Mouse (Mus musculus) adrenal gland, adult 18-20 months (tissue): Measurements from ENCODE around the gene Mdm2. TPM values are rescaled to one million over a fixed set of nuclear protein-coding genes. Genes with fewer than 3 reads are reported as not detected.

Experiments
- DNase-seq, 2 experiments: peaks; one replicate each; pipeline ENCODE4 v3.0.0; 2021 to 2022; ENCODE audit warnings: low spot score in 2 of 2
- total RNA-seq, 2 experiments: library from RNA; stranded (reverse); gene quantifications; 1 replicate in 1 of 2; 2 replicates in 1 of 2; pipeline ENCODE4 v1.2.3; 2021

Gene Mdm2
- total RNA-seq, 2 experiments from 2014 or later: 48.2 to 54.8 TPM

DNA sequence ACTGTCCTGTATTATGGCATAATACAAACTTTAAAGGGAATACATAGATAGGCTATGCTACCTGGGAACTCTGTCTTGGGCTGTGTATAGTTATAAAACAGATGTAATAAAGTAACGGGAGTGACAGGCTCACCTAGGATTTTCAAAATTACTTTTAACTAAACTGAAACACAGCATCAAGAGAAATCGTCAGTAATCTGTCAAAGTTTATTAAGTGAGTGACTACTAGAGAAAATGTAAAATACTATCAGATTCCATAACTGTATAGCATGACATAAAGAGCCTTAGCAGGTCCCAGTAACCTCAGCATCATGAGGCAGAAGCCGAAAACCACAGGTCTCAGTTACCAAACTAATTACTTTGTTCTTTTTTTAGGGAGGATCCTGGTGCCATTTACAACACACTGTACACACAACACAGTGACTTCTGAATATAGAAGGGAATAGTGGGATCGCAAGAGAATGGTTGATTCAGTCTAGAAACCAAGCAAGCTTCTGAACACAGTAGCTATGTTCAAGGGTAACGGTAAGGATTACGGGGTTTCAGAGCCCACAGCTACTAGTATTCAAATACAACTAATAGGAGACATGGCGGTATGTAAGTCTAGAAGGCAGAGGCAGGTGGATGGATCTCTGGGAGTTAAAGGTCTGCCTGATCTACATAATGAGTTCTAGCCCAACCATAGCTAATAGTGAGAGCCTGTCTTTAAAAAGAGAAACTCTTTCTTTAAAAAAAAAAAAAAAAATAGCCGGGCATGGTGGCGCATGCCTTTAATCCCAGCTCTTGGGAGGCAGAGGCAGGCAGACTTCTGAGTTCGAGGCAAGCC lies 12.0 kb downstream of the Mdm2 start:
- DNase-seq: no peak

DNA sequence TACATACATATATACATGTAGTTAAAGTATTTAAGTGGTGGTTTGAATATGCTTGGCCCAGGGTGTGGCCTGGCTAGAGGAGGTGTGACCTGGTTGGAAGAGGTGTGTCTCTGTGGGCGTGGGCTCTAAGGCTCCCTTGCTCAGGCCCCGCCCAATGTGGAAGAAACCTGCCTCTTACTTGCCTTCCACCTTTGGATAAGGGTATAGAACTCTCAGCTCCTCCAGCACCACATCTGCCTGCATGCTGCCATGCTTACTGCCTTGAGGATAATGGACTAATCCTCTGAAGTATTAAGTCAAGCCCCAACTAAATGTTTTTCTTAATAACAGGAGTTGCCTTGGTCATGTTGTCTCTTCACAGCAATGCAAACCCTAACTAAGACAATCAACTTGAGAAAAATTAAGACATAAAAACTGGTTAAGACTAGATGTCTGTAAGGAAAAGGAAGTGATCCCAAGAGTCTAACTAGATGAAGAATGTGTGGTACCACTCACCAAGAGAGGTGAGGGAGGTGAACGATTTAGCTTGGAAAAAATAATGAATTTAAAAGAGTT lies 12.9 kb downstream of the Mdm2 start:
- no peak for DNase-seq

DNA sequence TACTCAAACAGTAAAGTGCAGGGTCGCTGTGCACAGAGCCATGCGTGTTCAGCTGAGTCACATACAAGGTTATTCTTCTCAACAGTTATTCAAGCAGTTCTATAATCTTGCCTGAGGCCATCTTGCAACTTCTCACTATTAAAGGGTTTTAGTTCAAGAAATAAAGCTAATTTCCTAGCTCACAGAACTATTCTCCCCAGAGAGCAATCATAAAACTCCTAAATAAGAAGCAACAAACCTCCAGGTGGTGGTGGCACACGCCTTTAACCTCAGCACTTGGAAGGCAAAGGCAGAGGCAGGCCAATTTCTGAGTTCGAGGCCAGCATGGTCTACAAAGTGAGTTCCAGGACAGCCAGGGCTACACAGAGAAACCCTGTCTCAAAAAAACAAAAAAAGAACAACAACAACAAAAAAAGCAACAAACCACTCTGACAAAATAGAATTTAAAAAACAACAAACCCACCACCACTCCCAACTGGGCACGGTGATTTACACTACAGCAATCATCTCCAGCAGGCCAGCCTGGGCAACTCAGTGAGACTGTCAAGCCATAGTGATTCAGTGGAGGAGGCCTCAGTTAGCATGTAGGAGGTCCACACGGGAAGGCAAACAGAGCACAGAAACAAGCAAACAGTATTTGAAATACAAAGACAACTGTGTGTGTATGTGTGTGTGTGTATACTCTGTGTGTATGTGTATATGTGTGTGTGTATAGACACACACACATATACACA lies 13.6 kb downstream of the Mdm2 start:
- DNase-seq: no peak

DNA sequence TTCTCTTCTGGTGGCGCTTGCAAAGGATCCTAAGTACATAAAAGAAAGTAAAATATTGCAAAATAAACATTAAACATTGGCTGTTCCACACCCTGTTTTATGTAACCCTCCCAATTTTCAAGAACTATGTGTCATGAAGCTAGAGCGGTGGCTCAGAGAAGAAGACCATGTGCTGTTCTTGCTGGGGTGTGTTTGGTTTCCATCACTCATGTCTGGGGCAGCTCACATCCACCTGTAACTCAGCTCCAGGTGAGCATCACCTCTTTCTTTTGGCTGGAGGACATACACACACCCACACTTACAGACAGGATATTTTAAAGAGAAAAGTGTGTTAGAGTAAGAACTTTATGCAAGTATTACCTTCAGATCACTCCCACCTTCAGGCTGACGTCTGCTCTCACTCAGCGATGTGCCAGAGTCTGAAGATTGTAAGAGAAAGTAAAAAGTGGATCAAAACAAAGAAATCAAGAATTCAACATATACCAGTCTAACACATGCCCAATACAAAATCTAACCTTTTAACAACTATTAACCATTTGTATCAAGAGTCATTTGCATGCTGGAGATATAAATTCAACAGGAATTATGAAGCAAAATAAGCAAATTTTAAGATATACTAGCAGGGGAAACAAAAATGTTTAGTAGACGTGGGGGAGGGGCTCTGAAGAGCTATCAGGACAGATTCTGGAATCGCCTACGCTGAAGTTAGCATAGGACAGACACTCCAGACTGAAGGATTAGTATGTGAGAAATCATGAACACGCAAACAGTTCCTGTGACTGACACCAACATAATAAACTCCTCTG lies 14.3 kb downstream of the Mdm2 start:
- DNase-seq: no peak

DNA sequence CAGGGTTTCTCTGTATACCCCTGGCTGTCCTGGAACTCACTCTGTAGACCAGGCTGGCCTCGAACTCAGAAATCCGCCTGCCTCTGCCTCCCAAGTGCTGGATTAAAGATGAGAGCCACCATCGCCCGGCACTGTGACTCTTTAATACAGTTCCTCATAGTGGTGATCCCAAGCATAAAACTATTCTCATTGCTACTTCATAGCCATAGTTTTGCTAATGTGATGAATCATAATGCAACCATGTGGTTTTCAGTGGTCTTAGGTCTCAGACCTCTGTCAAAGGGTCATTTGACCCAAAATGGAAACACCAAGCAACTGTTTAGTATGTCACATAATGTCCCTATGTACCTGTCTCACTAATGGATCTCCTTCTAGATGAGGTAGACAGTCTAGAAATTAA lies 15.0 kb downstream of the Mdm2 start:
- no peak for DNase-seq

DNA sequence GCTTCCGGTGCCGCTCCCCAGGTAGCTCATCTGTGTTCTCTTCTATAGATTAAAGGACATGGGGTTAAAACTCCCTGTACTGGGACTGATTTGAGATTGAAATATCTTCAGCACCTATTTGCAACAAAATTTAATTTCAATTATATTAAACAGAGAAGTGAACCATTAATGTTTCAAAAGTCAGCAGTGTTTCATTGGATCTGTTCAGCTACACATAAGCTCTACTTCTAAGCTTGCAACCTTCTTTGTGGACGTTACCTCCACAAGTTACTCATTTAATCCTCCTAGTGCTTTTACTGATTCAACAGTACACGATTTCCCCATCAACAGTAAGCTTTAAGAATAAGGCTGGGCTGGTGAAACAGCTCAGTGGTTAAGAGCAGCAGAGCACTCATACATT lies 15.5 kb downstream of the Mdm2 start:
- no peak for DNase-seq

DNA sequence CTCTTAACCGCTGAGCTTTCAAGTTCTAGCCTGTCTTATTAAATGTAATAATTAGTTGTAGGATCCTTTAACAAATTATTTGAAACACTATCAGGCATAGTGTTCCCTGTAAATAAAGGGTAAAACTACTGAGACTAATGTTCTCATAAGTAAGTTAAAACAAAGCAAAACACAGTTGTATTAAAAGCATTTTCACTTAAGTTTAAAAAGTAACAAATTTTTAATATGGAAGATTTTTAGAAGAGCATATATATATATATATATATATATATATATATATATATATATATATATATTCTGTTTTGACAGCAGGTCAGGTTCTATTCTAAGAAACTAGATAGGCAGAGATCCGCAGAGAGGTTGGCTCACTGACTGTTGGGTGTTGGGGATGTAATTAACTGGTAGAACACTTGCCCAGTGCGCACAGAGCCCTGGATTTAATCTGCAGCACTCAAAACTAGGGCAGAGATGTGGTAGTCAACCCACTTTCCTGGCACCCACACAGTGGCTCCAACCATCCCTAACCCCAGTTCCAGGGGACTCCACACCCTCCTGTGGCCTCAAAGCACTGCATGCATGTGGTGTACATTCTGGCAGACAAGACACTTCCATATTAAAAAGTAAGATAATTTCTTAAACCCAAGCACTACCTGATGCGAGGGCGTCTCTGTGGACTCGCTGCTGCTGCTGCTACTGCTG lies 16.2 kb downstream of the Mdm2 start:
- no peak for DNase-seq

DNA sequence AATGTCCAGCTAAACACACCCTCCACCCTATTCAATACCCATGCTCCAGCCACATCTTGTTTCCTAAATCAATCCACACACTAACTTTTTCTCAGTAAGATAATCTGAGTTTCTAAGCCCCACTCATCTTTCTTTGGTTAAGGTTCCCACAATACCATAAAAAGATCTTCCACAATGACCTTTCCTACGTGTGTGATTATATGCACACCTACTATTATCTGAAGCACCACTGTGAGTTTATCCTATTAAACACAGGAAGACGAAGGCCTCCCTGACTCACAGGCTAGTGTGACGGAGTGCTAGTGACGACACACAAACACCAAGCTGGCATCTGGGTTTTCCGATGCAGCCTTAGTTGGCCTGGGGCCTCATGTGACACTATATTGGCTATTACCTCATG lies 17.6 kb downstream of the Mdm2 start:
- DNase-seq: no peak

DNA sequence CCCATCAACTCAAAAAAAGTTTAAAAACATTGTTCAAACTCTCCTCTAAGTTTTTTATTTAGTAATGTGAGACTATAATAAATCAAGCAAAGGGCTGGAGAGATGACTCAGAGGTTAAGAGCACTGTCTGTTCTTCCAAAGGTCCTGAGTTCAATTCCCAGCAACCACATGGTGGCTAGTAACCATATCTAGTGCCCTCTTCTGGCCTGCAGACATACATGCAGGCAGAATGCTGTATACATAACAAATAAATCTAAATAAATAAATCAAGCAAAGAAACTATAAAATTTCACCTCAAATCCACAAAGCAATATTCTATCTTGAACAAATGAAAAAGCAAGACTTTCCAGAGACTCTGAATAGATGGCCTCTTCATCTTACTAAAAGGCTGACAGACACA lies 18.4 kb downstream of the Mdm2 start:
- DNase-seq: no peak

DNA sequence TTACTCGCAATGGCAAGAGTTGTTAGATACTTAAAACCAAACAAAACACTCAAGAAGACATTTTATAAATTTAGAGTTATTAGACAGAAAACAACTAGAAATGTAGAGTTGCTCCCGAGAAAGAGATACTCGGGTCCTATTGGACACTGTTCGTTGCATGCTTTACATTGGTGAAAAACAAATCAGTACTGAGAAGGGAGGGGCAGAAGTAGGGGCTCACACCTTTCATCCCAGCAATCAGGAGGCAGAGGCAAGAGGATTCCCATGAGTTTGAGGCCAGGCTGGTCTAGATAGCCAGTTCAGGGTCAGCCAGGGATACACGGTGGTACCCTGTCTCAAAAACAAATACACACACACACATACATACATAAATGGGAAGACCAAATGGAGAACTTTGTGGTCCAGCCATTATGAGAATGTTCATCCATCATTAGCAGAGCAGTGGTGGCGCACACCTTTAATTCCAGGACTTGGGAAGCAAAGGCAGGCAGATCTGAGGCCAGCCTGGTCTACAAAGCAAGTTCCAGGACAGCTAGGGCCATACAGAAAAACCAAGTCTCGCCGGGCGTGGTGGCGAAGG lies 19.1 kb downstream of the Mdm2 start:
- no peak for DNase-seq

DNA sequence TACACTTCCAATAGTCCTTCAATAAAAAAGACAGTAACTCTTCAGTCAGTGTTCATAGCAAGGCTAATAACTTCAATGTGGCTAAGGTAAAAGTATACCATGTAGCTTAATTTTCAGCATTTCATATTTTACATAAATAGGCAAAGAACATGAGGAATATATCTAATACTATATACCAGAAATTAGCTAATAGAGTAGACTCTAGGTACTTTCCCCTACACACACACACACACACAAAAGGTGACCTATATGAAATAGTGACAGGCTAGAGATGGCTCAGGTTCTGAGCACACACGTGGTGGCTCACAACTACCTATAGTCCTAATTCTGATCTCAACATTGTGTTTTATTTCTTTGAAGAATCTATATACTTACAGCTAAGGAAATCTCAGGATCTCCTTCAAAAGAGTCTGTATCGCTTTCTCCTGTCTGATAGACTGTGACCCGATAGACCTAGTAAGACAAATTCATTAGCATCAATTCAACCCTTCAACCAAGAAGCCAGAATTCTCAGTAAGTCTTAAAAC lies 19.7 kb downstream of the Mdm2 start:
- no peak for DNase-seq

DNA sequence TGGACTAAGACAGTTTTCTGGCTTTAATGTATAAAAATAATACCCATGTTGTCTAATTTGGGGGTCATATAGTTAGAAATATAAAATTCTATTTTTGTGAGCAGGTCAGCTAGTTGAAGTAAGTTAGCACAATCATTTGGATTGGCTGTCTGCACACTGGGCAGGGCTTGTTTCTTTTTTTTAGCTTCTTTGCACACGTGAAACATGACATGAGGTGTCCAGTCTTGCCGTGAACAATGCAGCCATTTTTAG lies 20.5 kb downstream of the Mdm2 start:
- no peak for DNase-seq

DNA sequence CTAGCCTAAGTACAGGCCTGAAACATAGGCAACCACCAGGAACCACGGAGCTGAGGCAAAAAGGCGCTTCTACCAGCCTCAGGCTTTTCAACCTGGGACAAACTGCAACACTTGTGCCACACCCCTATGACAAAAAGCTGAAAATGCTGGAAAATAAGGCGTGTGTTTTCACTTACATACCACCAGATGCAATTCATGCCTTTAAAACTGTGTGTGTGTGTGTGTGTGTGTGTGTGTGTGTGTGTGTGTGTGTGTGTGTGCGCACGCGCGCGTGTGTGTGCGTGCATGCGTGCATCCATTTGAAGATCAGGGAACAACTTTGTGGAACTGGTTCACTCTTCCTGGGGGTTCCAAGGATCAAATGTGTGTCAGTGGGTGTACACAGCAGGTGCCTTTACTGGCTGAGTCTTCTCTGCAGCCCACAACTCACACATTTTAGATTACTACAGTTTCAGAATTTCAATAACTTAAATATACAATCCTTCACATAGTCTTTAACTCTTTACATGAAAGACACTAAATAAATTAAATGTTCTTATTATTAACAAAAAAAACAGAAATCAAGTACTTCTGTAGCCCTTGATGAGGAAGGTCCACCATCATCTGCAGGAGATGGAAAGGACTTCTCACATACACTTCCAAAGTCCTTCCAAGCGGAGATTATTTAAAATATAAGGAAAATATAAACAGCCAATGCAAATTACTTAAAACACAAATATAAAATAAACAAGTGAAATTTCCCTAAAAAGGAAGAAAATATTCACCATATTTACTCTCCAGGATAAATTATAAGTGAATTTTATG lies 21.1 kb downstream of the Mdm2 start:
- no peak for DNase-seq

DNA sequence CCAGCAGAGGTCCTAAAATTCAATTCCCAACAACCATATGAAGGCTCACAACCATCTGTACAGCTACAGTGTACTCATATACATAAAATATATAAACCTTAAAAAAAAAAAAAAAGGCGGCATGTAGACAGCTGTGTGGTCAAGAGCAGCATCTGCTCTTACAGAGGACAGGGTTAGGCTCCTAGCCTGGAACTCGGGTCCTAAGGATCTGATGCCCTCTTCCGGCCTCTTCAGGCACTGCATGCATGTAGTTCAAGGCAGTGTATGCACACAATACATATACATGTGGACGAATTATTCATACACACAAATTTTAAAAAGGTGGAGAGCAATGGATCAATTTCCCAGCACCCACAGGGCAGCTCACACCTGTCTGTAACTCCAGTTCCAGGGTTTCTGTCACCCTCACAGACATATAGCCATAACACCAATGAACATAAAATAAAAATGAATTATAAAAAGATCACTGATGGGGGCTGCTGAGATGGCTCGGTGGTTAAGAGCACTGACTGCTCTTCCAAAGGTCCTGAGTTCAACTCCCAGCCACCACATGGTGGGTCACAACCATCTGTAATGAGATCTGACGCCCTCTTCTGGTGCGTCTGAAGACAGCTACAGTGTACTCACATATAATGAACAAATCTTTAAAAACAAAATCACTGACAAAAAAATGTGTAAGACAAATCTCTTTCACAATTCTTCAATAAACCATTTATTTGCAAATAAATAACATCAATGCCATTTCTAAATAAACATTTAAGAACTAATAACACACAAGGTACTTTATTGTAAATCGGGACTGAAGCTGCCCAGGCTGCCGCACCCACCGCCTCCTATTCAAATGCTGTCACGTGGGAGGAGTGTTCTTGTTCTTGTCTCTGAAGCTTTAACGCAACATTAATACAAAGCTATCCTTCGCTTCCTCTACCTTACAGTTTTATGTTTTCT lies 22.1 kb downstream of the Mdm2 start:
- no peak for DNase-seq

DNA sequence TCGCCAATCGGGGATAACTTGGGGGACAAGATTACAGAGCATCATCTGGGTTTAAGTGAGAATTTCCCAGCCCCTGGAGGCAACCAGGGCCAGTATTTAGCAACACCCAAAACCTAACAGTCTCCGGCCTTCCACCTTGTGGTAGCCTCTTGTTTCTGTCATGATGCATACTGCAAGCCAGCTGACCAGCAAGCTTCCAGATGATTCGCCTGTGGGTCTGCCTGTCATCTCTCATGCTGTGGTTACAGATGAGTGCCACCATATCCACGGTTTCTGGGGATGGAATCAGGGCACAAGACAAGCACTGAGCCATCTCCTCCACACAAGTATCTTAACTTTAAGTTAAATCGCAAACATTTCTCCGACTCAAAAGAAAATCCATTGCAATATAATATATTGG lies 23.0 kb downstream of the Mdm2 start:
- DNase-seq: no peak

DNA sequence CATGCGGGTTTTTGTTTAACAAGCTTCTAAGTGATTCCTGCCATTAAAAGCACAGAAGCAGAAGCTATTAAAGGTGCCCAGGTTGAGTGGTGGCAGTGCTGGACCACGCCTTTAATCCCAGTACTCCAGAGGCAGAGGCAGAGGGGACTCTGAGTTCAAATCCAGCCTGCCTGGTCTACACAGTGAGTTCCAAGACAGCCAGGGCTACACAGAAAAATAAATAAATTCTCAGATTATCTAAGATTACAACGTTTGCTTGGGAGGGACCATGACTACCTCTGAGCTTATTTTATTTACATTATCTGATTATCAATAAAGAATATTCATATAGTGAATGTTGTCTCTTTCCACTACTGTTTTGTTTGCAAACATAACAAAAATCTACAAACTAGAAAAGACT lies 23.5 kb downstream of the Mdm2 start:
- no peak for DNase-seq

DNA sequence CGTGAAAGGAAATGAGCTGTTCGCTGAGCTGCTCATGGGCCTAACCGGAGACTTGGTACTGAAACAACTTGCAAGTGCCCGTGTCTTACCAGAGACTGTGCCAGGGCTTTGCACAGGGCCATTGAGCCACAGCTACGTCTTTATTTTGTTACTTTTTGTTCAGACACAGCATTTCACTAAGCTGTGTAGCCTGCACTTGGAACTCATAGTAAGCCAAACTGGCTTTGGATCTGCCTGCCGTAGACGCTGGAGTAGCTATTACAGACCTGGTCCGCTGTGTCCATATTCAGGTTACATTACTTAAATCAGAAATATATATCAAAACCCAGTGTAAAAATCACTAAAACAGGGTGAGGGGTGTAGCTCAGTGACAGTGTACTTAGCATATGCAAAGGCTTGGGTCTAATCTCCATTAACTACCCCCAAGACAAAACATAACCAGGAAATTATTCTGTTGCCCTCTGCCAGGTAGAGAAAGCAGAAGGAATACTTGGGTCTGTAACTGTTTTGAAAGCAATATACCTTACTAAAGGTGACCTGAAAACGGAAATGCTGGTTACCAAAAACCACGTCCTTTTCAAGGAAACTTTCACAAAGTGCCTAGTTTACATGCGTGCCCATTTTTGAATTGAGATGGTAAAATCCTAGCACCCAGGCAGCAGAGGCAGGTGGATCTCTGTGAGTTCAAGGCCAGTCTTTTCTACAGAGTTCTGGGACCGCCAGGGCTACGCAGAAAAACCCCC lies 24.5 kb downstream of the Mdm2 start:
- no peak for DNase-seq
